Mouse (Mus musculus) cerebellum, adult 2 months (tissue): ENCODE data around the gene Pin4.

Source experiments
- CTCF ChIP-seq: fragments of 200-500 bp; IDR thresholded peaks from 2 replicates; pipeline ENCODE4 v1.5.1; 2011; ENCODE audit warnings: low read depth, mild to moderate bottlenecking, control low read depth, low read length, moderate library complexity, borderline replicate concordance; ENCODE audit not compliant: insufficient read depth
- POLR2A ChIP-seq: fragments of 200-500 bp; IDR thresholded peaks from 2 replicates; pipeline ENCODE4 v1.6.1; 2011; ENCODE audit warnings: low read length, control low read depth, borderline replicate concordance; ENCODE audit not compliant: insufficient read depth

DNA sequence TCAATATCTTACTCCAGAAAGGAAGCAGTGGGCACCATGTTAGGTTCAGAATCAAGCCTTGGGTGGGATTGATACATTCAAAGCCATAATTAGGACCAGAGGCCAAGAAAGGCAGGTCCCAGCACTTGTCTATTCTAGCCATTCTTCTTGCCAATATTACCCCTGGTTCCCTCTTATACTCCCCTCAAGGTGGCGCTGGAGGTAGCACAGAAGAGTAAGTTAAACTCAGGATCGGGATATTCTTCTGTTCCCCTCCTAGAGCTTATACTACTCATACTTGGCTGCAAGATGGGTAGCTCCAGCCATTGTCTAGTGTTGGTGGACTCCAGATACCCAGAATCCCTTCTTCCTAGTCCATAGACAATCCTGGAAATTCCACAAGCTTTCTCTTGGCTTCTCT is 43.8 kb downstream of the Pin4 start:
- TF ChIP-seq CTCF (no peak), POLR2A (no peak)
